Mouse (Mus musculus): ENCODE measurements at regions not wholly inside any gene's neighbourhood (a gene's known extent, or its start where the extent isn't known, plus 50 kb on each side); places are given as distances from the start of the nearest gene placed in this dataset.

GRCm38 (mm10) chr12:11887291-11887690, 374.6 kb upstream of the Fam49a start:
- DNase-seq (ENCODE audit: inconsistent ontology term), result peak; percentile 66

GRCm38 (mm10) chr12:11899031-11899430, 362.9 kb upstream of the Fam49a start:
- DNase-seq (ENCODE audit: inconsistent ontology term), result no peak

GRCm38 (mm10) chr12:11906588-11906987, 355.4 kb upstream of the Fam49a start:
- no peak for DNase-seq (ENCODE audit: inconsistent ontology term)

Measured in Muller cell, postnatal 12 days (primary cell).